Mouse (Mus musculus) limb, embryonic 15.5 days (tissue): Measurements from ENCODE around the gene Sgca. TPM values are rescaled to one million over a fixed set of nuclear protein-coding genes. Genes with fewer than 3 reads are reported as not detected.
"Not testable (repeated sequence)": the region's sequence is repeated elsewhere in the genome, so short reads cannot be mapped to it uniquely, and the experiment has no call there.

Experiments
- ATAC-seq: fragments of 200-750 bp; cut with Nextera tagmentation; 2 replicates; pipeline ENCODE4 v1.8.0; 2017; ENCODE audit warnings: low read depth, moderate TSS enrichment; ENCODE audit not compliant: insufficient number of reproducible peaks, low FRiP score, low TSS enrichment
- H3K27ac ChIP-seq: fragments of 300-500 bp; sonication (generic); 2 replicates; pipeline ENCODE4 v1.5.1; 2015; ENCODE audit warnings: moderate library complexity, mild to moderate bottlenecking, inconsistent platforms
- H3K27me3 ChIP-seq: fragments of 300-500 bp; sonication (generic); 2 replicates; pipeline ENCODE4 v1.6.1; 2015; ENCODE audit warnings: inconsistent platforms
- H3K36me3 ChIP-seq: fragments of 300-500 bp; sonication (generic); 2 replicates; pipeline ENCODE4 v1.6.1; 2015; ENCODE audit warnings: inconsistent platforms
- H3K4me1 ChIP-seq: fragments of 300-500 bp; sonication (generic); 2 replicates; pipeline ENCODE4 v1.6.1; 2015; ENCODE audit warnings: inconsistent platforms
- H3K4me2 ChIP-seq: fragments of 300-500 bp; sonication (generic); 2 replicates; pipeline ENCODE4 v1.6.1; 2015; ENCODE audit warnings: mild to moderate bottlenecking, inconsistent platforms
- H3K4me3 ChIP-seq: fragments of 300-500 bp; sonication (generic); 2 replicates; pipeline ENCODE4 v1.5.1; 2015; ENCODE audit warnings: mild to moderate bottlenecking, inconsistent platforms
- H3K9ac ChIP-seq: fragments of 300-500 bp; sonication (generic); 2 replicates; pipeline ENCODE4 v1.6.1; 2015; ENCODE audit warnings: inconsistent platforms
- H3K9me3 ChIP-seq: fragments of 300-500 bp; sonication (generic); 2 replicates; pipeline ENCODE4 v1.6.1; 2016; ENCODE audit warnings: inconsistent platforms
- WGBS: fragments of 180-500 bp; shearing (Covaris S2); methylation state at CpG from one replicate; pipeline ENCODE4 v1.1.7; 2015; 5-methylcytosine and 5-hydroxymethylcytosine counted together
- polyA plus RNA-seq: library from polyadenylated mRNA; unstranded; fragments of >200 nt; fragmentation: Nextera tagmentation; extraction: Ambion mirVana; gene quantifications from 2 replicates; pipeline ENCODE4 v1.2.1, GENCODE M21; 2015

Gene Sgca
- 7.5 and 18.9 TPM in 2 replicates for polyA plus RNA-seq

DNA sequence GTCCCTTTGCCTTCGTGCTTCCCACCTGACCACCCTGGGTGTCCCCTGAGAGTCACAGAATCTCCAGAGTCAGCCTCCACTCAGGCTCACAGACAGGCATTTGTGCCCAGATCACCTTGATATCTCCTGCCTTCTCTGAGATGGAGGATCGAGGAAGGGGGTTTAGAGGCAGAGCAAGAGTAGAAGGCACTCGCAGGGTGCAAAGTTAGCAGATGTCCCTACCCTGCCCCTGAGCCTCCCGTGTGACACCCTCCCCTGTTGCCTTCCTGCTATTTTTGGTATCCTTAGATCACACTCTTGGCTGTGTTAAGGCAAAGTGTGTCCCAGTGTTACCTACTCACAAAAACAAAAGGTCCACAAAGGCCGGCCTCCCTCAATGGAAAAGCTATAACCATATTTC is at the start of gene Sgca:
Gene Sgca (minus strand): TSS at position 129 of the 400 bp plus-strand sequence.
- Histone ChIP-seq H3K27ac (no peak within 1 kb of the TSS), H3K4me3 (no peak within 1 kb of the TSS), H3K27me3 (no peaks in the 10 kb centered on the region), H3K4me1 (peaks cover 13% of the 10 kb centered on the region), H3K9ac (no peak within 1 kb of the TSS), H3K4me2 (no peak within 1 kb of the TSS), H3K9me3 (no peaks in the 10 kb centered on the region), H3K36me3 (no peaks in the 10 kb centered on the region)
- no peak for ATAC-seq
- 65% methylated on average over 5 of the region's 5 CpGs for WGBS

DNA sequence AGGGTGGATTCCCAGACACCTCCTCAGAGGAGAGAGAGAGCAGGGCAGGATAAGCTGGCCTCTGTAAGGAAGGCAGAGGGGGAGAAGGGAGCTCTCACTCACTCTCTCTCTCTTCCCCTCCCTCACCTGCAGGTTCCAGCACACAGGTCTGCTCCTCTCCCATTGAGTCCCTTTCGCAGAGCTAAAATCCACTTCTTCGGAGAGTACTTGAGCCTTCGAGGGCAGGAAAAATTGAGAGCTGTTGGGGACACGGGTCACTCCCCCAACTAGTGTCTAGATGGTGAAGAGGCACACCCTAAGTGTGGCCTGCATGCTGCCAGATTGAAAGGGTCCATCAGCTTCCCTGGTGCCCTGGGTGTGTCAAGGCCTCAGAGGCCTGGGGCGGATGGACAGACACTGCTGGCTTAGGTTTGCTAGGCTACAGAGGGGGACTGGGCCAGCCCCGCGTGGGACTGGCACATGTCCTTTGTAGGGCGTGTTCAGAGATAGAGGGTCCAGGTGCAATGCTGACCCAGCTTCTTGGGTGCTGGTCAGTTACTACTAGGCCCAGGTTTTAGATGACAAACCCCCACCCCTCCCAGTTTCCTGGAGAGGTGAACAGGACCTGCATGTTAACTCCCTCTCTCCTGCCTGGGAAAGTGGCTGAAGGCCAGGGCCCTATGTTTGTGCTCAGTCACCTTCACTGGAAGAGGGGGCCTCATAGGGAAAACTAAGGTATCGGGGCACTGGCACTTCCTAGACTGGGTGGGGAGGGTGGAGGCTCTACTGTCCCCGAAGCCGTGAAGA is 49.3 kb upstream of the Sgca start:
- Histone ChIP-seq H3K27me3 (no peaks in the 10 kb centered on the region), H3K9me3 (no peaks in the 10 kb centered on the region), H3K4me3 (no peak overlapping the region), H3K36me3 (peaks cover 66% of the 10 kb centered on the region), H3K9ac (no peak overlapping the region), H3K4me2 (no peak overlapping the region), H3K4me1 (peaks cover 3% of the 10 kb centered on the region; the same call in 1 of the 2 replicates), H3K27ac (no peak overlapping the region)
- 88% methylated on average over 11 of the region's 11 CpGs for WGBS
- no peak for ATAC-seq

DNA sequence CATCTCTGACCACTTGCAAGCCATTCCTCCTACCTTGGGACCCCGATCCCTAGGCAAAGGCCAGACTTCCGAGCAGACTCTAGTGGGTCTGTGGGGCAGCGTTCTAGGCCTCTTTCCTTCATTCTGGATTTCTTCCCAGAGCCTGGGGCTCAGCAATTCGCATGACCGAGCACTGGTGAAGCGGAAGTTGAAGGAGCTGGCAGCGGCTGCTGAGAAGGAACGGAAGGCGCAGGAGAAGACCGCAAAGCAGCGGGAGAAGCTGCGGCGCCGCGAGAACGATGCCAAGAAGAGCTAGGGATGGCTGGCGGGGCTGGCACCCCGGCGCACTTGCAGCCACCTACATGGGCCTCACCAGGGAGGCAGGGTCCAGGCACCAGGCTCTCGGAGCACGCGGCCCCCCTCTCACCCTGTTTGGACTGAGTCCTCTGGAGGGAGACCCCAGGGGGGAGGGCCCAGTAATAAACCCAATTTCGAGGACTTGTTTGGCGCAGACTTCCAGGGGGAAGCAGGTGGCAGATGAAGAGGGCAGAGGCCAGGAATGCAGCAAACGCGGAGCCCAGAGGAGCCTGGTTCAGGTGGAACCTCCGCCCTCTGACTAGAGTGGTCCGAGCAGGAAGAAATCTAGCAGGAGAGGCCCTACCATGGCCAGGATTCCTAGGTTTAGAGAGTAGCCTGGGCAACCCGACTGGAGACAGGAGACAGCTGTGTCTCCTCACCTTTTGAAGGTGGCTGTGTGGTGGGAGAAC is 48.5 kb upstream of the Sgca start:
- no peaks in the 10 kb centered on the region for H3K27me3 ChIP-seq

DNA sequence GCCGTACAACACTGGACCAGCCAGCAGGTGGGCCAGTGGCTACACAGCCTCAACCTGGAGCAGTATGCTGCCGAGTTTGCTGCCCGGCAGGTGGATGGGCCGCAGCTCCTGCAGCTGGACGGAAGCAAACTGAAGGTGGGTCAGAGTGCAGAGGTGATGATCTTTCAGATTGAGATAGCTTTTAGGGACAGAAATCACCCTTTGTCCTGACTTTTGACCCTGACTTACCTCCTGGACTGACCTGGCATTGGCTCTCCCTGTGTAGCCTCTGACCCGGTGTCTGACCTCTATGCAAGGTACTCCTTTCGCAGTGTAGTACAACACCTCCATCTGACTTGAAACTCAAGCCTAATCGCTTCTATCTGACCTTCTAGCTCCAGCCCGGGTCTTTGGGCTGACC is 47.4 kb upstream of the Sgca start:
- 93% methylated on average over 9 of the region's 9 CpGs for WGBS
- Histone ChIP-seq H3K9ac (no peak overlapping the region), H3K4me2 (no peak overlapping the region), H3K36me3 (peaks cover 78% of the 10 kb centered on the region), H3K27me3 (no peaks in the 10 kb centered on the region), H3K27ac (no peak overlapping the region), H3K4me3 (no peak overlapping the region), H3K9me3 (no peaks in the 10 kb centered on the region), H3K4me1 (peaks cover 3% of the 10 kb centered on the region; the same call in 1 of the 2 replicates)
- no peak for ATAC-seq

More for the DNA sequence above, 48.5 kb upstream of the Sgca start:
- WGBS = 73% methylated on average over 29 of the region's 29 CpGs
- Histone ChIP-seq H3K9ac (no peak overlapping the region), H3K4me1 (peaks cover 3% of the 10 kb centered on the region; the same call in 1 of the 2 replicates), H3K27ac (no peak overlapping the region), H3K9me3 (no peaks in the 10 kb centered on the region), H3K36me3 (peaks cover 71% of the 10 kb centered on the region), H3K4me2 (no peak overlapping the region), H3K4me3 (no peak overlapping the region)
- ATAC-seq = no peak

DNA sequence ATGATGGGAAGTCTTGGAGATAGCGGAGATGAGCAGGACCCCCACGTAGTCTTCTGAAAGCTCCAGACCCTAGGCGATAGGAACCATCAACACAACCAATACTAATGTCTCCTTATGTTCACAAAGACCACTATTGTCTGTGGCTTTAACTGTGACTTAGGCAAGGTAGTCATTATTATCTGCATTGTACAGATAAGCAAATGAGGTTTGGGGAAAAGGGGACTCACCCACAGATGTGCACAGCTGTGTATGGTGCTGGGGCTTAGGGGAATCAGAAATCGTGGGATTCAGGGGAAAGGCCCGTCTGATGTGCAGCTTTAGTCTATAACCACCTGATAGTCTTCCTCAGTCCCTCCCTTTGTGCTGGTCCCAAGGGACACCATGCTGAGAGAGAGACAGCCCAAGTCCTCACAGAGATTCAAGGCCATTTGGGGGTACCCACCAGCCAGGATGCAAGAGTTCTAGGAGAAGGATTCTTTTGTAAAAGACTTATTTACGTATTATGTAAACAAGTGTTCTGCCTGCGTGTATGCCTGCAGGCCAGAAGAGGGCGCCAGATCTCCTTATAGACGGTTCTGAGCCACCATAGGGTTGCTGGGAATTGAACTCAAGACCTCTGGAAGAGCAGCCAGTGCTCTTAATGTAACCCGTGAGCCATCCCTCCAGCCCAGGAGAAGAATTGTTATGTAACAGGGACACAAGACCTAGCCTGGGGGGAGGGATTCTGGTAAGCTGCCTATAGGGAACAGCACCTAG is 46.3 kb upstream of the Sgca start:
- 82% methylated on average over 10 of the region's 10 CpGs for WGBS
- no peak overlapping the region for H3K4me2 ChIP-seq
- H3K9ac ChIP-seq = no peak overlapping the region
- H3K27ac ChIP-seq = no peak overlapping the region
- H3K27me3 ChIP-seq = no peaks in the 10 kb centered on the region
- peaks cover 3% of the 10 kb centered on the region; the same call in 1 of the 2 replicates for H3K4me1 ChIP-seq
- peaks cover 80% of the 10 kb centered on the region for H3K36me3 ChIP-seq
- H3K9me3 ChIP-seq = no peaks in the 10 kb centered on the region
- no peak overlapping the region for H3K4me3 ChIP-seq
- no peak for ATAC-seq

DNA sequence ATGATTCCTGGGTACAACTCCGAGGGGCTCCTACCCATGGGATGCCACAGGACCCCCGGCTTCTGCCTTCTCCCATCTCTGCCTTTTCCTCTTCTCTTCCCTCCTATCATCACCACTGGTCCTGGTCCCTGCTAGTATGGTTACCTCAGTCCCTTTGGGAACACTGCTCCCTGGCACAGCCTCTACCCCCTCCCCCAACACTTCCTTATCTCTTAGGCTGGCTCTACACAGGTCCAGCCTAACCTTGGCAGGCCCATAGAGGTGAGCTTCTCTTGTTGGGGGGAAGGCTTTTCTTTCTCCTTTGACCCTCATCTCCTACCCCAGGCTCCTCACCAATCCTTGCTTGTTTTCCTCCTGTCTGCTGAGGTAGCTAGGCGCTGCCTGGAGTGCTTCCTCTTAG is 39.4 kb upstream of the Sgca start:
- H3K9me3 ChIP-seq = no peaks in the 10 kb centered on the region
- no peak overlapping the region for H3K4me2 ChIP-seq
- H3K36me3 ChIP-seq = peaks cover 50% of the 10 kb centered on the region
- WGBS = 73% methylated on average over 3 of the region's 3 CpGs
- H3K4me3 ChIP-seq = no peak overlapping the region
- H3K9ac ChIP-seq = no peak overlapping the region
- ATAC-seq = no peak
- no peaks in the 10 kb centered on the region for H3K27me3 ChIP-seq
- H3K27ac ChIP-seq = no peak overlapping the region
- peaks cover 26% of the 10 kb centered on the region for H3K4me1 ChIP-seq

DNA sequence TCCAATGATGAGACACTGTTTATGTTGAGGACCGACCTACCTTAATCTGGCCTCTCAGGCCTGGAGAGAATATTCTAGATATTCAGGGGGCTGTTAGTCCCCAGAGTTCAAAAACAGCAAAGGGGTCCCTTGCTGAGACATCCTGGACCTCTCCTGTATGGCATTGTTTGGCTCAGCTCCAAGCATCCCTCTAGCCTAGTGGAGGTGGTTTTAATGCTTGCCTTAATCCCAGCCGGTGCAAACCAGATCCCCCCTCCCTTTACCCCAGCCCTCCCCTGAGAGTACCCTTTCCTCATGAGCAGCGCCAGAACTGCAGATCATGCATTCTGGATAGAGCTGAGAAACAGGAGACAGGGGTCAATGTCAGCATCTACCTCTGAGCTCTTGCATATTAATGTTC is 36.4 kb upstream of the Sgca start:
- peaks cover 29% of the 10 kb centered on the region for H3K36me3 ChIP-seq
- H3K27ac ChIP-seq = no peak overlapping the region
- H3K27me3 ChIP-seq = no peaks in the 10 kb centered on the region
- no peak overlapping the region for H3K9ac ChIP-seq
- H3K4me1 ChIP-seq = peaks cover 40% of the 10 kb centered on the region
- no peak overlapping the region for H3K4me2 ChIP-seq
- no peaks in the 10 kb centered on the region for H3K9me3 ChIP-seq
- 33% methylated on average over 3 of the region's 3 CpGs for WGBS
- ATAC-seq = no peak
- no peak overlapping the region for H3K4me3 ChIP-seq

DNA sequence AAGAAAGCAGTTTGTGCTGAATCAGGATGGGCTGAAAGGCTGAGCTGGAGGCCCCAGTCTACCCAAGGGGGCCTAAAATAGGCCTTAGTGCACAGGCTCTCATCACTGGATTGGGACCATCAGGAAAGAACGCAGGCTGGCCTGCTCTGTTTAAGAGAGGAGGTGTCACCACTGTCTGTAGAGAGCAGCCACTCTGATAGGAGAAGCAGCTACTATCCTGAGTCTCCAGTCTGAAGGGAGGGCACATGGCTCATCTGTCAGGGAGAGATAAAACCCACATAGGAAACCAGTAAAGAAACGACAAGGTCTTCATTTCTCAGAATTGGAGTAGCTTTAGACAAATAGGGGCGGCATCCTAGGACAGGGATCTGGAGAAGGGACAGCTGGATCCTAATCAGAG is 35.9 kb upstream of the Sgca start:
- ATAC-seq = no peak
- H3K36me3 ChIP-seq = peaks cover 26% of the 10 kb centered on the region
- H3K27me3 ChIP-seq = no peaks in the 10 kb centered on the region
- peaks cover 44% of the 10 kb centered on the region for H3K4me1 ChIP-seq
- no peak overlapping the region for H3K27ac ChIP-seq
- no peak overlapping the region for H3K9ac ChIP-seq
- 64% methylated on average over 3 of the region's 3 CpGs for WGBS
- H3K4me2 ChIP-seq = peak overlapping the region; percentile 87; the same call in 1 of the 2 replicates
- H3K4me3 ChIP-seq = no peak overlapping the region
- H3K9me3 ChIP-seq = no peaks in the 10 kb centered on the region

DNA sequence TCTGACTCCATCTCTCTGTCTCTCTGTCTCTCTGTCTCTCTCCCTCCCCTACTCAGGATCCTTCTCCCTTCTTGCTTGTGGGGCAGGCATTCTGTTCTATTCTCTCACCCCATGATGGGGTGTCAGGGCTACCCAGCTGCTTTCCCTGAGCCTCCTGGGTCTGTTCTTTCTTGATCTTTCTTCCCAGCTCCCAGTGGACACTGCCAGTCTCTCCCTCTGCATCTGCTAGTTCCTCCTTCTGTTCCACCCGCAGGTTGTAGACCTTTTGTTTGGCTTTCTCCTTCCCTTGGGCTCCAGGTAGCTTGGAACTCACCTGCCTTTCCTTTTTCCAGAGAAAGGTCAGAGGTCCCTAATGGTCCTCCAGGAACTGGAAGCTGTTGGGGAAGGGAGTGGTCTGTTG is 35.3 kb upstream of the Sgca start:
- ATAC-seq = no peak
- H3K4me3 ChIP-seq = peak overlapping the region; percentile 70
- no peaks in the 10 kb centered on the region for H3K27me3 ChIP-seq
- H3K27ac ChIP-seq = no peak overlapping the region
- H3K4me1 ChIP-seq = peaks cover 51% of the 10 kb centered on the region
- H3K4me2 ChIP-seq = peak overlapping the region; percentile 87
- 0 out of 2 replicates have a peak overlapping the region, but pooled peaks have one; percentile 2 for H3K9ac ChIP-seq
- H3K9me3 ChIP-seq = no peaks in the 10 kb centered on the region
- WGBS = 36% methylated on average over 1 of the region's 1 CpGs
- H3K36me3 ChIP-seq = peaks cover 20% of the 10 kb centered on the region

DNA sequence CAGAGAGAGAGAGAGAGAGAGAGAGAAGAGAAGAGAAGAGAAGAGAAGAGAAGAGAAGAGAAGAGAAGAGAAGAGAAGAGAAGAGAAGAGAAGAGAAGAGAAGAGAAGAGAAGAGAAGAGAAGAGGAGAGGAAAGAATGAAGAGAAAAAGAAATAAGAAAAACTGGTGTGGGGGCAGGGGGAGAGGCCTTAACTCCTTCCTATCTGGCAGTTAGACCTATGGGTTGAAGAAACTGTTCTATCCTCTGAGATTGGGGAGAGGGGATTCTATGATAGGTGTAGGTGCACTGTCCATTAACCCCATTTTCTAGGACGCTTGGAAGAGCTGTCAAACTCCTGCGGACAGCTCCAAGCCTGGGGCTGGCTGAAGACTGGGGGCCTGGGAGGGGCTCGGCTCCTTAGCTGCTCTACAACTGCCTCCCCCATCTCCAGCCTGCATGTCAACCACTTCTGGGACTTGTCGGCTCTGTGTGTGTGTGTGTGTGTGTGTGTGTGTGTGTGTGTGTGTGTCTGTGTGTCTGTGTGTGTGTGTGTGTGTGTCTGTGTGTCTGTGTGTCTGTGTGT is 34.8 kb upstream of the Sgca start:
- peaks cover 56% of the 10 kb centered on the region for H3K4me1 ChIP-seq
- not testable (repeated sequence) for ATAC-seq

DNA sequence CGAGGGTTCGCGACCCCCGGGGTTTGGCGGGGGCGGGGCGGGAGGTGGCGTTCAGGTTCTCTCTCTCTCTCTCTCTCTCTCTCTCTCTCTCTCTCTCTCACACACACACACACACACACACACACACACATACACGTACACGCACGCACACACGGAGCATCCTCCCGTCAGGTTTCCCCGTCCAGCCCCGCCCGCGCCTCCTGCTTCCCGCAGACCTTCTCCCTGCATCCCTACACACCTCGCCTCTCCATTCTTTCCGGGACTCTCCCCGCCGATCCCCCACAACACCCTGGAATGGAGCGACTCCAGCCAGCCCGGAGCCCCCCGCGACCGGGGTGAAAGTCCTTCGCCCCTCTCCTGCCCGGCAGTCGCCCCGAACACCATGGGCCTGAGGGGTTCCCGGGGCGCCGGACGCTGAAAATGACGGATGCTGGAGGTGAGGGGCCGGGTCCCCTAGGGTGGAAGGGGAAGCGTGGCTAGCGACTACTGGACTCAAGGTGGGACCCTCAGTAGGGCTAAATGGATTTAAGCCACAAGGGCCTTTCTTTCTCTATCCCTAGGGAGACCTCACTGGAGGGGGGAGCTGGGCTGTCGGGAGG is 34.1 kb upstream of the Sgca start:
- Histone ChIP-seq H3K4me2 (peak overlapping the region; percentile 87), H3K27ac (peak overlapping the region; percentile 94), H3K4me3 (peak overlapping the region; percentile 70), H3K27me3 (no peaks in the 10 kb centered on the region), H3K36me3 (peaks cover 15% of the 10 kb centered on the region), H3K9ac (peak overlapping the region; percentile 72), H3K9me3 (no peaks in the 10 kb centered on the region), H3K4me1 (peaks cover 62% of the 10 kb centered on the region)
- 1% methylated on average over 37 of the region's 40 CpGs for WGBS
- no peak for ATAC-seq

More for the DNA sequence above, 34.8 kb upstream of the Sgca start:
- WGBS = 4% methylated on average over 3 of the region's 4 CpGs
- peak overlapping the region; percentile 87 for H3K4me2 ChIP-seq
- not testable (repeated sequence) for H3K9me3 ChIP-seq, H3K27ac ChIP-seq, H3K27me3 ChIP-seq
- H3K9ac ChIP-seq = 0 out of 2 replicates have a peak overlapping the region, but pooled peaks have one; percentile 17
- H3K36me3 ChIP-seq = peaks cover 15% of the 10 kb centered on the region
- H3K4me3 ChIP-seq = peak overlapping the region; percentile 70
